Mouse (Mus musculus): ENCODE data around the gene Gabarapl2. TPM values are rescaled to one million over a fixed set of nuclear protein-coding genes. Genes with fewer than 3 reads are reported as not detected.

Gene Gabarapl2
- total RNA-seq, 2 experiments from 2014 or later, result 158 to 177 TPM

GRCm38 (mm10) chr8:111967246-111967870 is 26.9 kb downstream of the Gabarapl2 start:
- no peak for DNase-seq

DNA sequence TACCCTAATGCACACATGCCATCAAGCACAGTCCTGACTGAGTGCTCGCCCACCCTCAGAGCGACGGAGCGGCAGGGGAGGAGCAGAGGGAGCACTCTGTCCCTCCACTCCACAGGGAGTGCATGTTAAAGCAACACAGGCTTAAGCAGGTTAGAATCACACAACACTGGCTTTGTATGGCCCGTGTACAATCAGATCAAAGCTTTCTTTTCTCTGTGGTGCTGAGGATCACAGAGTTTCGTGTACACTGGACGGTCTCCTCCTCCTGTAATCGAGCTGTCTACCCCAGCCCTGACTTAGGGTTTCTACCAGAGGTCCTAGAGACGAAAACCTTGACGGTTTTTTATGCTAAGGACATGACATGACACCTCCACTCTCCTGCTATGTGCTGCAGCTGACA is 28.0 kb downstream of the Gabarapl2 start:
- DNase-seq, result no peak

GRCm38 (mm10) chr8:111968991-111969390 is 28.5 kb downstream of the Gabarapl2 start:
- DNase-seq, result no peak

DNA sequence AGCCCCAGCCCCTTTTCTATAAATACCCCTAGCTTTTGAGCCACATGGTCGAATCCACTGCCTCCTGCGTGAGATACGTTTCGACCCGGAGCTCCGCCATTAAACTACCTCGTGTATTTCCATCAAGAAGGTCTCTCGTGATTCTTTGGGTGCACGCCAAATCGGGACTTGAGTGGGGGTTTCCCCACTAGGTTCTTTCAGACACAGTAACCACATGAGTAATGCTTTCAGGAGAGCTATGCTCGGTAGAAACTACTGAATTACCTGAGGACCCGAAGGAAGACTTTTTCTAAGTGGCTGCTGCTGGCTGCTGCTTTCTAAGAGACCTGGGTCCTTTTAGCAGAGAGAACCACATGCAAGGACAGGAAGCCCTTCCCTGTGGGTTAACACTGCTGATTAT is 33.6 kb downstream of the Gabarapl2 start:
- DNase-seq, result no peak

- no peak for DNase-seq
Measured at GRCm38 (mm10) chr8:111975706-111976105, 35.2 kb downstream of the Gabarapl2 start.

DNA sequence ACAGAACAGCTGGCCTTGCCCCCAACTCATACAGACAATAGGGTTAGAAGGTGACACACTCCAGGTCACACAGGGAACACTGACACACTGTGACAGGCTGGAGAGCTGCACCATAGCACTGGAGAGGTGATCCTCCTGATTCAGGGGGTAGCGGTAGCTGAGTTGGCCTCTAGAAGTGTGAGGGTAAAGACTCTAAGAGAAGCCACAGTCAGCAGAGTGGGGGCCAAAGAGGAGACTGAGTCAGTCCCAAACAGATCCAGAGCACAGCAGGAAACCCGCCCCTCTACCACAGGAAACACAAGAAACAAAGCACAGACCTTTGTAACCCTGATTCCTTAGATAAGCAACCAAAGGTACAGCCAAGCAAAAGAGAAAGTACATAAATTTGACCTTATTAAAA is 35.8 kb downstream of the Gabarapl2 start:
- DNase-seq, result no peak

- DNase-seq, result no peak
Measured at GRCm38 (mm10) chr8:111978147-111978546, 37.6 kb downstream of the Gabarapl2 start.

- DNase-seq, result no peak
Measured at GRCm38 (mm10) chr8:111982116-111982515, 41.6 kb downstream of the Gabarapl2 start.

DNA sequence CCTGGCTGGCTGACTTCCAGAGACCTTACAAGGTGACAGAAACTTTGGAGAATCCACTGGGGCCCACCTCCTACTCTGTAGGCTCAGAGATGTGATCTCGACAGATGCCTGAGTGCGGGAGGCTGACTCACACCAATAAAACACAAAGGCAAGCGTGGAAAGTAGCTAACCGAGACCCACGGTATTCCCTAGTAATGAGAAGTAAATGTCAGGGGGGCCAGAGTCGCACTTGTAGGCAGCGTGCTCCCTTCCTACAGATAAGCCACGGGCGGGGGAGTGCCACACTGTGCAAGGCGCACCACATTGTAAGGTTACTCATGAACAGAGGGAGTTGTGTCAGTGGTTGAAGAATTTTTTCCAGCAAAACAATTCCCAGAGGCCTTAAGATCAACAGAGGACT is 44.0 kb downstream of the Gabarapl2 start:
- DNase-seq, result no peak

GRCm38 (mm10) chr8:111989911-111990310 is 49.4 kb downstream of the Gabarapl2 start:
- peak; percentile 78 to 82 for DNase-seq

DNA sequence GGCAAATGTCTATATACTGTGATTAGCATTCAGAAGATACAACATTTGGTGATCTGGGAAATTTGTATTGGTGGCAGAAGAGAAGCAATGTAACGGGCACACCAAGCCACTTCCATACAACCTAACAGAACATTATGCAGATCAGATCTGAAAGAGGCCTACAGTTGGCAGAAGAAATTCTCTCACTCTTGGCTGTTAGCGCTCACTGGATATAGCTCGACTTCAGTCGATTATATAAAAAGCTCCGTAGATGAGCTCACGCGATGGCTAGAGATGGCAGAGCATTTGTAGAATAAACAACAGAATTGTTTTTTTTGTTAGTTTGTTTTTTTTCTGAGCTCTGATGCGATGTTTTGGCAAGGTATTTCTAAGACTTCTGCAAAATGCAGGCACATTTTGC is 50.8 kb downstream of the Gabarapl2 start:
- no peak for DNase-seq

DNA sequence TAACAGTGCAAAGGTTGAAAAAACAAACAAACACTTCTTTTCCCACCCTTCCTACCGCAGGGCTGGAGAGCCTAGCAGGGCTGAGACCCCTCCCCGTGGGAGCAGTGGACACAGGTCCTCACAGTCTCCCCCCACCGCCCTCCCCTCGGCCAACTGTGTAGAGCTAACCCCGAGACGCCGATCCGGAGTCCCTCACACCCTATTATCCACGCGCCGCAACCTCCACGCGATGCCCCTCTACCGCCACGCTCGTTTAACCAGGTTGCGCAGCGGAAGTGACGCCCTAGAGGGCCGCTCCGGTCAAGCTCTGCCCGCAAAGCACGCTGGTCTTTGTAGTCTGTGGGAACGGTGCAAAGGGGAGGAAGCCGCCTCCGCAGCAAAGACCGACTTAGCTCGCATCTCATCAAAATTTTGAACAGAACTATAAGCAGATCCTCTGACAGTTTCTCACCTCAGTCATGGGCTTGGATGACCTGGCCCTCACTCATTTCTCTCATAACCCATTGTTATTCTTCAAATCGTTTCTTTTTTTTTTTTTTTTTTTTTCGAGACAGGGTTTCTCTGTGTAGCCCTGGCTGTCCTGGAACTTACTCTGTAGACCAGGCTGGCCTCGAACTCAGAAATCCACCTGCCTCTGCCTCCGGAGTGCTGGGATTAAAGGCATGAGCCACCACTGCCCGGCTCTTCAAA is 51.7 kb downstream of the Gabarapl2 start, which contains the start of gene Adat1:
Gene Adat1 (minus strand): TSS at position 290 of the 690 bp plus-strand sequence.
- peak; percentile 91 to 93 for DNase-seq

DNA sequence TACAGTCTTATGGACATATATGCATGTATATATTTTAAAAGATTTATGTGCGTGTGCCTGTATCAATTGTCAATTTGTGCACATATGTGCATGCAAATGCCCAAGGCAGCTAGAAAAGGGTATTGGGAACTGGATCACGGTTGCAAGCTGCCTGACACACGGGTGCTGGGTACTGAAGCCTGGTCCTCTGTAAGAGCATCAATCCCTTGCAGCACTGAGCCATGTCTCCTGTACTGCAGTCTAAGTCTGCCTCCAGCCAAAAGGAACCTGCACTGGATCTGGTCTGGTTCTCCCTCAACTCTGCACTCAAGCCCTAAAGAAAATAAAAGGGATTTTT is 52.2 kb downstream of the Gabarapl2 start:
- DNase-seq, result no peak

Other genes with a start within 250 kb of the Gabarapl2 start
- under 1 TPM in 1 of 2 experiments, not detected in 1; 0.36 TPM for gene Ctrb1, start 249.7 kb upstream of the Gabarapl2 start, total RNA-seq (2021)
- gene Bcar1, start 196.9 kb upstream of the Gabarapl2 start, total RNA-seq (2021), result 10 to 100 TPM; 68.5 to 75.7 TPM
- 10 to 100 TPM; 69.5 to 76.7 TPM for gene Cfdp1, start 86.4 kb upstream of the Gabarapl2 start, total RNA-seq (2021)
- 1 to 10 TPM; 6.6 to 6.9 TPM for gene Tmem170, start 64.0 kb upstream of the Gabarapl2 start, total RNA-seq (2021)
- not detected for gene Chst5, start 30.3 kb upstream of the Gabarapl2 start, total RNA-seq (2021)
- gene Tmem231, start 6.8 kb upstream of the Gabarapl2 start, total RNA-seq (2021), result 1 to 10 TPM; 5.6 to 5.7 TPM
- gene Adat1, start 51.6 kb downstream of the Gabarapl2 start, total RNA-seq (2021), result 1 to 10 TPM; 3.3 to 3.4 TPM
- gene Kars, start 70.6 kb downstream of the Gabarapl2 start, total RNA-seq (2021), result 100 to 1,000 TPM; 108 to 110 TPM
- 10 to 100 TPM; 20.7 to 21.7 TPM for gene Terf2ip, start 70.7 kb downstream of the Gabarapl2 start, total RNA-seq (2021)
- gene Gm6793, start 74.3 kb downstream of the Gabarapl2 start, total RNA-seq (2021), result under 1 TPM; 0.20 to 0.23 TPM